Mouse (Mus musculus) midbrain, embryonic 15.5 days (tissue): ENCODE data around the gene Ccdc158. TPM values are rescaled to one million over a fixed set of nuclear protein-coding genes. Genes with fewer than 3 reads are reported as not detected.
A peak's percentile ranks its signal among the peaks of the same experiment; 100 is the strongest.

Experiments
- ATAC-seq: fragments of 200-750 bp; cut with Nextera tagmentation; replicated peaks from 2 replicates; pipeline ENCODE4 v1.8.0; 2017; ENCODE audit warnings: moderate TSS enrichment
- H3K27ac ChIP-seq: fragments of 300-500 bp; sonication (generic); 2 replicates; pipeline ENCODE4 v1.5.1; 2015; ENCODE audit warnings: mild to moderate bottlenecking, inconsistent platforms
- H3K27me3 ChIP-seq: fragments of 300-500 bp; sonication (generic); replicated peaks from 2 replicates; pipeline ENCODE4 v1.6.1; 2015; ENCODE audit warnings: inconsistent platforms
- H3K36me3 ChIP-seq: fragments of 300-500 bp; sonication (generic); replicated peaks from 2 replicates; pipeline ENCODE4 v1.6.1; 2015; ENCODE audit warnings: inconsistent platforms
- H3K4me1 ChIP-seq: fragments of 300-500 bp; sonication (generic); 2 replicates; pipeline ENCODE4 v1.6.1; 2015; ENCODE audit warnings: inconsistent platforms
- H3K4me2 ChIP-seq: fragments of 300-500 bp; sonication (generic); 2 replicates; pipeline ENCODE4 v1.6.1; 2015; ENCODE audit warnings: inconsistent platforms, mild to moderate bottlenecking, moderate library complexity
- H3K4me3 ChIP-seq: fragments of 300-500 bp; sonication (generic); 2 replicates; pipeline ENCODE4 v1.5.1; 2015; ENCODE audit warnings: mild to moderate bottlenecking, inconsistent platforms
- H3K9ac ChIP-seq: fragments of 300-500 bp; sonication (generic); 2 replicates; pipeline ENCODE4 v1.6.1; 2015; ENCODE audit warnings: mild to moderate bottlenecking, inconsistent platforms
- H3K9me3 ChIP-seq: fragments of 300-500 bp; sonication (generic); 2 replicates; pipeline ENCODE4 v1.6.1; 2016; ENCODE audit warnings: inconsistent platforms
- WGBS: fragments of 180-500 bp; shearing (Covaris S2); methylation state at CpG from one replicate; pipeline ENCODE4 v1.1.7; 2015; ENCODE audit warnings: mixed read lengths; 5-methylcytosine and 5-hydroxymethylcytosine counted together
- polyA plus RNA-seq: library from polyadenylated mRNA; unstranded; fragments of >200 nt; fragmentation: Nextera tagmentation; extraction: Ambion mirVana; gene quantifications from 2 replicates; pipeline ENCODE4 v1.2.1, GENCODE M21; 2015

Gene Ccdc158
- polyA plus RNA-seq, 1 experiment from 2014 or later: 0.37 TPM

- peaks cover 5% of the 10 kb centered on the region for H3K27me3 ChIP-seq
- H3K27ac ChIP-seq: no peak within 1 kb of the TSS
- peak within 1 kb of the TSS; percentile 55 for H3K9ac ChIP-seq
- peak within 1 kb of the TSS; percentile 99 for H3K4me2 ChIP-seq
- H3K4me1 ChIP-seq: peaks cover 16% of the 10 kb centered on the region
- peak; percentile 12; the same call in 1 of the 2 replicates for ATAC-seq
- H3K9me3 ChIP-seq: no peaks in the 10 kb centered on the region
- no peaks in the 10 kb centered on the region for H3K36me3 ChIP-seq
- H3K4me3 ChIP-seq: peak within 1 kb of the TSS; percentile 54
- under 1% methylated on average over 26 of the region's 26 CpGs for WGBS
Measured at GRCm38 (mm10) chr5:92683351-92683807, 8.3 kb upstream of the Ccdc158 start, which contains the start of gene Shroom3. Gene Shroom3, plus strand, starts transcription at chr5:92683435.

DNA sequence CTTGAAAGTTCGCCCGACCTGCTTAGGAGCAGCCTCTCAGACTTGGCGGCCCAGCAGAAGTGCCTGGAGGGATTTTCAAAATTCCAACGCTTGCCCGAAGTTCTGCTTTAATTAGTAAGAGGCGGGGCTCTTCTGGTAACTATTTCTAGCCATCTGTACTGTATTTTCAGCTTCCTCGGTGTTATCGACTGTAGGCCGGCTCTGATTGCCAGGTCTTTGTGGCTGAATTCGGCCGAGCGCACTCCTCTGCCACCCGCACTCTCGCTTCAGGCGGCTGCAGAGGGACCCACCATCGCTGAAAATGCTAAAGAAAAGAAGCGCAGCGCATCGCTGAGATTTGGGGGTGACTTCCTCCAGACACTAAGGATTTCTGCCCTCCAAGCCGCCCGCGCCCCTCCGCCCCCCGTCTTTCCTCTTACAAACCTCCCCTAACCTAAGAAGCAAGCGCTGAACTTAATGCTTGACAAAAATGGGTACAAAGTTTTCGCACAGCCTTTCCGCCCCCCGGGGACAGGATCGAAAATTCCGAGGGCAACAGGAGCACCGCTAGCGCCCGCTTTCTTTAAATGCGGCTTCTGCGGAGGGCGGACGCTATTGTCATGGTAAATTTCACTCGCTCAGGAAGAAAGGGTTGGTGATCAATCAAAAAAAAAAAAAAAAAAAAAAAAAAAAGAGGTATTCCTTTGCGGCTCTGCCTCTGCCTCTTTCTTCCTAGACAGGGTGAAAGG lies 7.7 kb upstream of the Ccdc158 start:
- peak; percentile 48 for ATAC-seq
- Histone ChIP-seq H3K9me3 (no peaks in the 10 kb centered on the region), H3K27me3 (peaks cover 5% of the 10 kb centered on the region), H3K9ac (peak overlapping the region; percentile 55), H3K4me2 (peak overlapping the region; percentile 99), H3K27ac (no peak overlapping the region), H3K4me3 (peak overlapping the region; percentile 54), H3K36me3 (no peaks in the 10 kb centered on the region), H3K4me1 (peaks cover 16% of the 10 kb centered on the region)
- 1% methylated on average over 39 of the region's 39 CpGs for WGBS

DNA sequence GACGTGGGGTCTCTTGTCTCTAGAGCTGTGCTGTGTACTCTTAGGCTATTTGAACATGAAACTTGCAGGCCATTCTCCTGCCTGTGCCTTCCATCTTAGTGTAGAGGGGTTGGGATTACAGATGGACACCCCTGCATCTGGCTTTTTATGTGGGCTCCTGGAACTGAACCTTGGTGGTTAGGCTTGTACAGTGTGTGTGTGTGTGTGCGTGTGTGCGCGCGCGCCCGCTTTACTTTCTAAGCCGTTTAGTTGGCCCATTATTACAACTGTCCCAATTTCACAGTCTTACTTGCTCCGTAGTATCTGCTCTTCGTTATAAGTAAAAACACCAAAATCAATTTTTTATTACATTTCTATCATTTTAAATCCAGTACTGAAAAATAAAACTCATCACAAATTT lies 6.8 kb upstream of the Ccdc158 start:
- H3K27me3 ChIP-seq: peaks cover 5% of the 10 kb centered on the region
- H3K9me3 ChIP-seq: no peaks in the 10 kb centered on the region
- H3K9ac ChIP-seq: no peak overlapping the region
- H3K4me2 ChIP-seq: no peak overlapping the region
- peaks cover 16% of the 10 kb centered on the region for H3K4me1 ChIP-seq
- 85% methylated on average over 10 of the region's 10 CpGs for WGBS
- no peak overlapping the region for H3K27ac ChIP-seq
- no peak for ATAC-seq
- no peaks in the 10 kb centered on the region for H3K36me3 ChIP-seq
- H3K4me3 ChIP-seq: no peak overlapping the region

DNA sequence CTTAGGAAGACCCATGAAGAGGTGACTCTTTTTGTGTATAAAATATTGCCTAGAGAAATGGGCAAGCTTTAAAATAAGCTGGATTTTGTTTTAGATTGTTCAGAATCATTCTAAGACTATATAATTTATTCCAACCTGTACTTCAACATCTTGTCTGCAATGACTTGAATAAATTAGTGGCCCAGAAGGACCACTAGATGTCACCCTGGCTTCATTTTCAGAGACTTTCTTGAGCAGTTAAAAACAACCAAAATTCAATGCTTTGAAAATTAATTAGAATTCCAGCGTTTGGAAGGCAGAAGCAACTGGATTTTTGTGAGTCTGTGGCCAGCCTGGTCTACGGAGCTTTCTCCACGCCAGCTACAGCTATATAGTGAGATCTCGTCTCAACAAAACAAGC lies 4.4 kb upstream of the Ccdc158 start:
- H3K27me3 ChIP-seq: peaks cover 5% of the 10 kb centered on the region
- H3K27ac ChIP-seq: no peak overlapping the region
- no peak overlapping the region for H3K9ac ChIP-seq
- H3K4me1 ChIP-seq: peaks cover 22% of the 10 kb centered on the region
- 24% methylated on average over 4 of the region's 4 CpGs for WGBS
- no peak for ATAC-seq
- H3K4me2 ChIP-seq: no peak overlapping the region
- H3K4me3 ChIP-seq: no peak overlapping the region
- H3K36me3 ChIP-seq: no peaks in the 10 kb centered on the region
- H3K9me3 ChIP-seq: no peaks in the 10 kb centered on the region

DNA sequence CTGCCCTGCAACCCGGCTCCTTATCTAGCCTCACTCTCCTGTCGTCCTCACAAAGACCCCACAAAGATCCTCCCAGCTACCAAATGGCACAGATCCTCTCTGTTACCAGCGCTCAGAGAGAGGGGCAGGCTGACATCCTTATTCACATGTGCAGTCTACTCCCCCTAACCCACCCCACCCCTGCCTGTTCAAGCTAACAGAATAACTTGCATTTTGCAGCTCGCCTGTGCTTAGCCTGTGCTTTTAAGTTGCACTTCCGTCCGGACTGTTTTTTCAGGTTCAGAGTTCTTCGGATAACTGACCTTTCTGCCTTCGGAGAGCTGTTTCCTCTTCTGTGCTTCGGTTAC lies 476 bp upstream of the Ccdc158 start:
- Histone ChIP-seq H3K36me3 (no peaks in the 10 kb centered on the region), H3K4me2 (peak overlapping the region; percentile 85), H3K27me3 (no peaks in the 10 kb centered on the region), H3K9me3 (no peaks in the 10 kb centered on the region), H3K4me1 (peaks cover 10% of the 10 kb centered on the region), H3K9ac (peak overlapping the region; percentile 37; the same call in 1 of the 2 replicates), H3K4me3 (peak overlapping the region; percentile 52), H3K27ac (no peak overlapping the region)
- no peak for ATAC-seq
- under 1% methylated on average over 9 of the region's 9 CpGs for WGBS

- H3K4me1 ChIP-seq: no peaks in the 10 kb centered on the region
- H3K36me3 ChIP-seq: no peaks in the 10 kb centered on the region
- no peak overlapping the region for H3K4me2 ChIP-seq
- WGBS: 86% methylated on average over 5 of the region's 5 CpGs
- H3K4me3 ChIP-seq: no peak overlapping the region
- H3K27ac ChIP-seq: no peak overlapping the region
- H3K27me3 ChIP-seq: no peaks in the 10 kb centered on the region
- H3K9me3 ChIP-seq: no peaks in the 10 kb centered on the region
- H3K9ac ChIP-seq: no peak overlapping the region
- ATAC-seq: no peak
Measured at GRCm38 (mm10) chr5:92666860-92667259, 8.2 kb downstream of the Ccdc158 start.

DNA sequence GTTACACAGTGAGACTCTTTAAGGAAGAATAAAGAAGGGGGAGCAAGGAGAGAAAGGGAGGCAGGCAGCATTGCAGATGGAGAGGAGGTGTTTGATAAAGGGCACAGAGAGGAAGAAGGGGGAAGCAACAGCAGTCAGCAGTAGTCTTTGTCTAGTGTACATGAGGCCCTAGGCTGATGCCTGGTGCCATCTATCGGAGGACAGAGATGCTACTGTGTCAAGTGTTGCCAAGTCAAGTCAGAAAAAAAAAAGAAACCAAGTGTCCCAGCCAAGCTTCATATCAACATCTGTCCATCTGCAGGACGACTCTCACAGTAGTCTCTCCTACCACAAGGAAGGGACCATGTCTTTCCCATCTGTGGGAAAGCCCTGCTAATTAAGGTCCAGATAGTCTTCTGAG lies 10.8 kb downstream of the Ccdc158 start:
- 69% methylated on average over 2 of the region's 2 CpGs for WGBS

DNA sequence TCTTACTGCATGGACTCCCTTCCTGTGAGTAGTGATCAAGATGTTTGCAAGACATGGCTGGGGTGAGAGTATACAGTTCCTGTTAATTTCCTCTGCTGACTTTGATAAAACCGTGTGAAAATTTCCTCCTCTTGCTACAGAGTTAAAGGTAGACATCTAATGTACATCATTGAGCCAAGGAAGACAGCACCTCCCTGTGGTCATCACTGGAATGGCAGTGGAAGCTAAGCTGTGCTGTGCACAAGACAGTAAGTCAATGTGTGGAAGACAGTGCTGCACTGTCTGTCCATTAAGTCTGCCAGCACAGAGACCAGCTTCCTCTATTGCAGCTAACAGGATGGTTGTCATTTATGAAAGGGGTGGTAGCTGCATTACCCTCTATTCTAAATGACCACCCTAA lies 18.8 kb downstream of the Ccdc158 start:
- Histone ChIP-seq H3K27me3 (no peaks in the 10 kb centered on the region), H3K4me2 (no peak overlapping the region), H3K36me3 (no peaks in the 10 kb centered on the region), H3K4me3 (no peak overlapping the region), H3K4me1 (no peaks in the 10 kb centered on the region), H3K27ac (no peak overlapping the region), H3K9me3 (no peaks in the 10 kb centered on the region), H3K9ac (no peak overlapping the region)
- 13% methylated on average over 1 of the region's 1 CpGs for WGBS
- ATAC-seq: no peak

More for the DNA sequence above, 10.8 kb downstream of the Ccdc158 start:
- no peak for ATAC-seq
- no peaks in the 10 kb centered on the region for H3K4me1 ChIP-seq
- H3K27ac ChIP-seq: no peak overlapping the region
- H3K9me3 ChIP-seq: no peaks in the 10 kb centered on the region
- H3K4me3 ChIP-seq: no peak overlapping the region
- no peaks in the 10 kb centered on the region for H3K27me3 ChIP-seq
- H3K9ac ChIP-seq: no peak overlapping the region
- no peak overlapping the region for H3K4me2 ChIP-seq
- no peaks in the 10 kb centered on the region for H3K36me3 ChIP-seq

GRCm38 (mm10) chr5:92640861-92641260 lies 34.2 kb downstream of the Ccdc158 start:
- Histone ChIP-seq H3K4me3 (no peak overlapping the region), H3K9me3 (no peaks in the 10 kb centered on the region), H3K27me3 (no peaks in the 10 kb centered on the region), H3K27ac (no peak overlapping the region), H3K4me1 (no peaks in the 10 kb centered on the region), H3K4me2 (no peak overlapping the region), H3K36me3 (no peaks in the 10 kb centered on the region), H3K9ac (no peak overlapping the region)
- ATAC-seq: no peak
- WGBS: 92% methylated on average over 3 of the region's 3 CpGs

DNA sequence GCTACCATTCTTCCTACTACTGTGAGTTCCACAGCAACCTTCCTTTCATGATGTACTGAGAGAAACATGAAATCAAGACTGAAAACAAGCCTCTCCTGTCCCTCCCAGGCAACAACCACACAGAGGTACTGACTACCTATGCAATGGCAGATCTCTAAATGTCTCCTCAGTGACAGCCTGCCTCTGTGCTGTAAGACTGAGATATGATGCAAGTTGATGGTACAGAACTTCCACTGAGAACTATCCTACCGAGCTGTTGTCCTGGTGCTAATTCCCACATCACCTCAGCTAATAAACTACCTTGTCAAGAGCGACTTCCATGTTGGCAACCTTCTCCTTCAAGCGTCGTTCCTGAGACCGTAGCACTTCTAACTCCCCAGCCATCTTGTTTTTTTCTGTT lies 39.2 kb downstream of the Ccdc158 start:
- Histone ChIP-seq H3K27ac (no peak overlapping the region), H3K4me3 (no peak overlapping the region), H3K36me3 (no peaks in the 10 kb centered on the region), H3K4me2 (no peak overlapping the region), H3K9me3 (no peaks in the 10 kb centered on the region), H3K4me1 (no peaks in the 10 kb centered on the region), H3K9ac (no peak overlapping the region), H3K27me3 (no peaks in the 10 kb centered on the region)
- 90% methylated on average over 5 of the region's 5 CpGs for WGBS
- no peak for ATAC-seq

DNA sequence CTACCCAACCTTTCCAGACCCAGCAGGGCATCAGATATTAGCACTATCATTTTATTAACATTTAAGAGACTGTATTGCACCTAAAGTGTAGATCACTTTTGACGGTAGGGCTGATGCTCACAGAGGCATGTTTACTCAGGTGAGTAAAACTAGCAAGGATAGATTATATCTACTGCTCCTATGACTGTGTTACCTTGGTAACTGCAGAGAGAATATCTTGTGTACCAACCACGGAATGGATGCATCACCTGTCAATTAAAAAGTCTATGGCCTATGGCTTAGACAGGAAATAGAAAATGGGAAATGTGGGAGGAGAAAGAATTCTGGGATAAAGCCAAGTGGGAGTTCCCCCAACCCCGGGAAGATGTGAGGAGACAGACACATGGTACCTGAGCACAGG lies 40.2 kb downstream of the Ccdc158 start:
- Histone ChIP-seq H3K36me3 (no peaks in the 10 kb centered on the region), H3K4me1 (no peaks in the 10 kb centered on the region), H3K27me3 (no peaks in the 10 kb centered on the region), H3K4me3 (no peak overlapping the region), H3K27ac (no peak overlapping the region), H3K9me3 (no peaks in the 10 kb centered on the region), H3K9ac (no peak overlapping the region), H3K4me2 (no peak overlapping the region)
- no peak for ATAC-seq
- 77% methylated on average over 3 of the region's 3 CpGs for WGBS

DNA sequence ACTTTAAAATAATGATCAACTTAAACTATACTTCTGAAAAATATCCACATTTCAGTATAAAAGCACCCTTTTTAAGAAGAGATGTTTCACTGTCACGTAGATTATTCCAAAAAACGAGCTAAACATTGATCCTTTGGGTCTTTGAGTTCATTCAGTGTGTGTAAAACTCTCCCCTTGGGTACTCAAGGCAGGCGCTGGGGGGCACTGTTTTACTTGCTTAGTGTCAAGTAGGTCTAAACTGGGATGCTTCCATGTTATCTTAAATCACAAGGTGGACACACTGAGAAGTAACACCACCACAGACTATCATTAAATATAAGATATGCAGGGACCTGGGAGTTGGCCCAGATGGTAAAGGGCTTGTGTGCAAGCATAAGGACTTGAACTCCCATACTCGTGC lies 41.5 kb downstream of the Ccdc158 start:
- Histone ChIP-seq H3K27me3 (no peaks in the 10 kb centered on the region), H3K9ac (no peak overlapping the region), H3K4me1 (no peaks in the 10 kb centered on the region), H3K4me3 (no peak overlapping the region), H3K27ac (no peak overlapping the region), H3K9me3 (no peaks in the 10 kb centered on the region), H3K4me2 (no peak overlapping the region), H3K36me3 (no peaks in the 10 kb centered on the region)
- no peak for ATAC-seq
- 66% methylated on average over 4 of the region's 4 CpGs for WGBS

- 77% methylated on average over 7 of the region's 7 CpGs for WGBS
- ATAC-seq: no peak
- no peak overlapping the region for H3K27ac ChIP-seq
- no peaks in the 10 kb centered on the region for H3K9me3 ChIP-seq
- no peak overlapping the region for H3K4me3 ChIP-seq
- no peaks in the 10 kb centered on the region for H3K4me1 ChIP-seq
- no peaks in the 10 kb centered on the region for H3K36me3 ChIP-seq
- H3K9ac ChIP-seq: no peak overlapping the region
- H3K4me2 ChIP-seq: no peak overlapping the region
- no peaks in the 10 kb centered on the region for H3K27me3 ChIP-seq
Measured at GRCm38 (mm10) chr5:92627896-92628295, 47.2 kb downstream of the Ccdc158 start.
